Mouse (Mus musculus) cerebellum, postnatal 4 days (tissue): ENCODE measurements at regions not wholly inside any gene's neighbourhood (a gene's known extent, or its start where the extent isn't known, plus 50 kb on each side); places are given as distances from the start of the nearest gene placed in this dataset.

Experiments used
- DNase-seq, 2 experiments: peaks; one replicate each; pipeline ENCODE4 v3.0.0; 2022; ENCODE audit warnings: low spot score in 2 of 2, mixed read lengths in 1 of 2

- no peak for DNase-seq
Measured at GRCm38 (mm10) chr2:173930606-173931177, 145.4 kb upstream of the Stx16 start.

- DNase-seq = no peak
Measured at GRCm38 (mm10) chr2:173935706-173936105, 140.4 kb upstream of the Stx16 start.

- no peak for DNase-seq
Measured at GRCm38 (mm10) chr2:173937531-173938439, 138.3 kb upstream of the Stx16 start.

GRCm38 (mm10) chr2:173938440-173938787 lies 137.7 kb upstream of the Stx16 start:
- DNase-seq = no peak

GRCm38 (mm10) chr2:173945441-173945840 lies 130.7 kb upstream of the Stx16 start:
- no peak for DNase-seq

- DNase-seq = no peak
Measured at GRCm38 (mm10) chr2:173948586-173948985, 127.5 kb upstream of the Stx16 start.

- DNase-seq = no peak
Measured at GRCm38 (mm10) chr2:173950164-173950891, 125.8 kb upstream of the Stx16 start.

- DNase-seq = no peak
Measured at GRCm38 (mm10) chr2:173966111-173966510, 110.0 kb upstream of the Stx16 start.

GRCm38 (mm10) chr2:173970789-173971188 lies 105.3 kb upstream of the Stx16 start:
- no peak for DNase-seq

- no peak for DNase-seq
Measured at GRCm38 (mm10) chr2:173976314-173977053, 99.6 kb upstream of the Stx16 start.

- no peak for DNase-seq
Measured at GRCm38 (mm10) chr2:173977236-173978053, 98.7 kb upstream of the Stx16 start.

GRCm38 (mm10) chr2:173978138-173978765 lies 97.9 kb upstream of the Stx16 start:
- no peak for DNase-seq

- no peak for DNase-seq
Measured at GRCm38 (mm10) chr2:173981036-173981435, 95.1 kb upstream of the Stx16 start.

GRCm38 (mm10) chr2:173987516-173987915 lies 88.6 kb upstream of the Stx16 start:
- no peak for DNase-seq

GRCm38 (mm10) chr2:173987921-173988320 lies 88.2 kb upstream of the Stx16 start:
- no peak for DNase-seq

- no peak for DNase-seq
Measured at GRCm38 (mm10) chr2:173988641-173989336, 87.3 kb upstream of the Stx16 start.

GRCm38 (mm10) chr2:173990664-173991063 lies 85.4 kb upstream of the Stx16 start:
- DNase-seq = no peak

- DNase-seq = no peak
Measured at GRCm38 (mm10) chr2:173991447-173991846, 84.7 kb upstream of the Stx16 start.

GRCm38 (mm10) chr2:173992041-173992440 lies 84.1 kb upstream of the Stx16 start:
- no peak for DNase-seq

GRCm38 (mm10) chr2:173993431-173993955 lies 82.6 kb upstream of the Stx16 start:
- no peak for DNase-seq
